Mouse (Mus musculus) limb, embryonic 14.5 days (tissue): ENCODE results near the gene Ubald2. TPM values are rescaled to one million over a fixed set of nuclear protein-coding genes. Genes with fewer than 3 reads are reported as not detected.

Experiments used
- ATAC-seq: fragments of 200-750 bp; cut with Nextera tagmentation; 2 replicates; pipeline ENCODE4 v1.8.0; 2017; ENCODE audit warnings: low read depth, moderate number of reproducible peaks, moderate TSS enrichment; ENCODE audit not compliant: low FRiP score
- DNase-seq: peaks from one replicate; pipeline ENCODE4 v3.0.0-alpha.2; 2015; ENCODE audit warnings: low spot score
- H3K27ac ChIP-seq: fragments of 300-500 bp; sonication (generic); replicated peaks from 2 replicates; pipeline ENCODE4 v1.5.1; 2014; ENCODE audit warnings: low read depth, mild to moderate bottlenecking, low read length, moderate library complexity, mixed read lengths
- H3K27me3 ChIP-seq: fragments of 300-500 bp; sonication (generic); 2 replicates; pipeline ENCODE4 v1.6.1; 2014; ENCODE audit warnings: low read length, mixed read lengths; ENCODE audit not compliant: control insufficient read depth, insufficient read depth
- H3K36me3 ChIP-seq: fragments of 300-500 bp; sonication (generic); 2 replicates; pipeline ENCODE4 v1.6.1; 2014; ENCODE audit warnings: mild to moderate bottlenecking, low read length, moderate library complexity, mixed read lengths; ENCODE audit not compliant: control insufficient read depth, insufficient read depth
- H3K4me1 ChIP-seq: fragments of 300-500 bp; sonication (generic); 2 replicates; pipeline ENCODE4 v1.6.1; 2014; ENCODE audit warnings: antibody characterized with exemption, low read length, mixed read lengths; ENCODE audit not compliant: control insufficient read depth, insufficient read depth
- H3K4me2 ChIP-seq: fragments of 300-500 bp; sonication (generic); replicated peaks from 2 replicates; pipeline ENCODE4 v1.6.1; 2014; ENCODE audit warnings: low read depth, mild to moderate bottlenecking, low read length, moderate library complexity; ENCODE audit not compliant: severe bottlenecking
- H3K4me3 ChIP-seq: fragments of 300-500 bp; sonication (generic); replicated peaks from 2 replicates; pipeline ENCODE4 v1.5.1; 2014; ENCODE audit warnings: low read length
- H3K9ac ChIP-seq: fragments of 300-500 bp; sonication (generic); 2 replicates; pipeline ENCODE4 v1.6.1; 2014; ENCODE audit warnings: mild to moderate bottlenecking, low read depth, low read length, moderate library complexity; ENCODE audit not compliant: severe bottlenecking
- H3K9me3 ChIP-seq: fragments of 300-500 bp; sonication (generic); 2 replicates; pipeline ENCODE4 v1.6.1; 2016; ENCODE audit warnings: low read length; ENCODE audit not compliant: control insufficient read depth
- POLR2A ChIP-seq: fragments of 200-500 bp; IDR thresholded peaks from 2 replicates; pipeline ENCODE4 v1.8.0; 2012; ENCODE audit warnings: inconsistent platforms, mild to moderate bottlenecking, moderate library complexity, borderline replicate concordance; ENCODE audit not compliant: insufficient read depth, insufficient read length; ENCODE audit errors: extremely low read depth
- WGBS: fragments of 180-500 bp; shearing (Covaris S2); extraction: QIAGEN DNeasy Blood & Tissue Kit; methylation state at CpG from one replicate; pipeline ENCODE4 v1.1.7; 2014; 5-methylcytosine and 5-hydroxymethylcytosine counted together
- polyA plus RNA-seq, 2 experiments: library from polyadenylated mRNA; depleted of rRNA in 1 of 2; stranded (reverse) in 1 of 2; unstranded in 1 of 2; fragments of >200 nt; fragmentation: Nextera tagmentation in 1 of 2; extraction: Ambion mirVana in 1 of 2; gene quantifications; 2 replicates each; pipeline versions ENCODE4 v1.2.1 to v1.2.3; 2012 to 2014

The Ubald2 gene
- polyA plus RNA-seq (2012; rRNA removed) (131 and 148 TPM in 2 replicates), polyA plus RNA-seq (2014; fragmentation: Nextera tagmentation; extraction: Ambion mirVana) (46.2 and 48.6 TPM in 2 replicates)

- Histone ChIP-seq H3K4me1 (peaks cover 18% of the 10 kb centered on the region), H3K9ac (peak within 1 kb of the TSS; percentile 76), H3K27me3 (no peaks in the 10 kb centered on the region), H3K9me3 (no peaks in the 10 kb centered on the region), H3K4me2 (peak within 1 kb of the TSS; percentile 82), H3K36me3 (peaks cover 27% of the 10 kb centered on the region), H3K27ac (peak within 1 kb of the TSS; percentile 85), H3K4me3 (peak within 1 kb of the TSS; percentile 75)
- TF ChIP-seq POLR2A = no peak
- DNase-seq (peak; percentile 99), ATAC-seq (peak; percentile 97)
- WGBS = 2% methylated on average over 41 of the region's 66 CpGs
Measured at GRCm38 (mm10) chr11:116433356-116434286, at the start of gene Ubald2. Gene Ubald2 (plus strand): TSS chr11:116434094.

- no peak for TF ChIP-seq POLR2A
- Histone ChIP-seq H3K4me3 (no peak overlapping the region), H3K4me2 (no peak overlapping the region), H3K27me3 (no peaks in the 10 kb centered on the region), H3K27ac (no peak overlapping the region), H3K9me3 (no peaks in the 10 kb centered on the region), H3K36me3 (peaks cover 10% of the 10 kb centered on the region; the same call in 1 of the 2 replicates), H3K4me1 (peaks cover 15% of the 10 kb centered on the region), H3K9ac (no peak overlapping the region)
- 77% methylated on average over 11 of the region's 11 CpGs for WGBS
- DNase-seq (no peak), ATAC-seq (no peak)
Measured at GRCm38 (mm10) chr11:116384171-116384570, 49.7 kb upstream of the Ubald2 start.

DNA sequence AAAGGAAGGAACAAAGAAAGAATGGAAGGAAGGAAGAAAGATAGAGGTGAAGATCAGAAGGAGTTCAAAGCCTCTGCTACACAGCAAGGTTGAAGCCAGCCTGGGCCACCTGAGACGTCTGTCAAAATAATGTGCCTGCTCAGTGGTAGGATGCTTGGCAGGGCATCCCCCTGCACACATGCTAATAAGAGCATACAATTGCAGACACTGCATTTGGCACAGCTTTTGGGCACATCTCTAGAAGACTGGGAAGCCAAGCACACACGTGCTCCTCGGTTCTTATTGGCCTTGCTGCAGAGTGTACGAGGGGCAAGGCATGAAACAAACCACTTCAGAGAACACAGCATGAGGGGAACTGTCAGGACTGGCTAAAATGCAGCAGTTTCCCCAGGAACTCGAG is 47.9 kb upstream of the Ubald2 start:
- H3K36me3 ChIP-seq = peaks cover 10% of the 10 kb centered on the region; the same call in 1 of the 2 replicates
- no peak for TF ChIP-seq POLR2A
- H3K9me3 ChIP-seq = no peaks in the 10 kb centered on the region
- no peak overlapping the region for H3K4me2 ChIP-seq
- DNase-seq (no peak), ATAC-seq (no peak)
- H3K27ac ChIP-seq = no peak overlapping the region
- no peak overlapping the region for H3K4me3 ChIP-seq
- no peaks in the 10 kb centered on the region for H3K27me3 ChIP-seq
- H3K4me1 ChIP-seq = peaks cover 15% of the 10 kb centered on the region
- 51% methylated on average over 5 of the region's 5 CpGs for WGBS
- H3K9ac ChIP-seq = 0 out of 2 replicates have a peak overlapping the region, but pooled peaks have one; percentile 12

DNA sequence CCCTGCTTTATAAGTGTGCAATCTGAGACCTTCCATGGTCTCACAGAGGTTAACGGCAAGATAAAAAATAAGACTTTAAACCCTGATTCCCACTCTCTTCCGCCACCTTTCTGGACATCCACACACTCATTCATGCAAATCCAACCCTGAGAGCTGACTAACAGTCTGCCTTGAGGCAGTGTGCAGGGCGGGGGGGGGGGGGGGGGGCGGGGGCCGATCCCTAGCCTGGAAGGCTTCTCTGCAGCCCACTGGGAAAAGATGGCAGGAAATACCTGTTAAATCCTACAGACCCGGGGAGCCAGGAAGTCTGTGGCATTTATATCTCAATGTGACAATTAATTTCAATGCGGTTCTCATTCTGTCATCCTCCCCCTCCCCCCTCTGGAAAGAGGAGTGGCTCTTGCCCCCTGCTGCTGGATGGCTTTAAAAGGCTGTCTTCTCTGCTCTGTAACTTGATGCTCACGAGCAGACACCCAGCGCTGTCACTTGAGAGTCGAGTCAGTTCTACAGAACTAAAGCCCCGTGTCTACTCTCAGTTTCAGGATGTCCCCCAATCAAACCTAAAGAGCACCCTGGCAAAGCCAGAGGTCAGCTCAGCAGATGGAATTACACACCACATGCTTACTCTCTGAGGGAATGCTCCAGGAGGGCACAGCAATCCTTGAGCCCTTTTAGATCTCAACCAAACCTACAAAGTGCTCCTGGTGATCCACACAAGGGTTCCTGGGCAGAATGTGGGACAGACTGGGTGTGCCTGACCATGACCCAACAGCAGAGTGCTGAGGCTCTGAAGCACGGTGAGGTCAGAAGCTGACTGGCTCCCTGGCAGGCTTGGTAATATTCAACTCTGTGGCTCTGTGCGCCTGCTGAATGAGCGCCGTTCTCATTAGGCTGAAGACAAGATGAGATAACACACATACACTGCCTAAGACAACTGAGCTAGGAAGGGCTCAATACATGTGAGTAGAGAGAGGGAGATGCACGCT is 46.5 kb upstream of the Ubald2 start:
- peak overlapping the region; percentile 32; the same call in 1 of the 2 replicates for H3K4me2 ChIP-seq
- H3K9ac ChIP-seq = peak overlapping the region; percentile 14; the same call in 1 of the 2 replicates
- 0 out of 2 replicates have a peak overlapping the region, but pooled peaks have one; percentile 10 for H3K27ac ChIP-seq
- H3K36me3 ChIP-seq = peaks cover 4% of the 10 kb centered on the region; the same call in 1 of the 2 replicates
- no peaks in the 10 kb centered on the region for H3K9me3 ChIP-seq
- ATAC-seq = peak; percentile 80
- peaks cover 15% of the 10 kb centered on the region for H3K4me1 ChIP-seq
- no peaks in the 10 kb centered on the region for H3K27me3 ChIP-seq
- TF ChIP-seq POLR2A = no peak
- peak; percentile 46 for DNase-seq
- no peak overlapping the region for H3K4me3 ChIP-seq
- WGBS = 18% methylated on average over 14 of the region's 16 CpGs
